Mouse (Mus musculus) intestine, postnatal 0 days (tissue): ENCODE data around the gene Aars2. TPM values are rescaled to one million over a fixed set of nuclear protein-coding genes. Genes with fewer than 3 reads are reported as not detected.

ENCODE experiments used
- ATAC-seq: fragments of 200-750 bp; cut with Nextera tagmentation; 2 replicates; pipeline ENCODE4 v1.8.0; 2017; ENCODE audit warnings: mild to moderate bottlenecking, moderate TSS enrichment, moderate library complexity
- H3K27ac ChIP-seq: fragments of 300-500 bp; sonication (generic); 2 replicates; pipeline ENCODE4 v1.5.1; 2014; ENCODE audit warnings: mild to moderate bottlenecking, low read depth, low read length, moderate library complexity
- H3K27me3 ChIP-seq: fragments of 300-500 bp; sonication (generic); replicated peaks from 2 replicates; pipeline ENCODE4 v1.6.1; 2014; ENCODE audit warnings: low read length, mixed read lengths; ENCODE audit not compliant: control insufficient read depth, insufficient read depth
- H3K36me3 ChIP-seq: fragments of 300-500 bp; sonication (generic); 2 replicates; pipeline ENCODE4 v1.6.1; 2014; ENCODE audit warnings: mild to moderate bottlenecking, moderate library complexity; ENCODE audit not compliant: control insufficient read depth, insufficient read depth
- H3K4me1 ChIP-seq: fragments of 300-500 bp; sonication (generic); replicated peaks from 2 replicates; pipeline ENCODE4 v1.6.1; 2014; ENCODE audit warnings: antibody characterized with exemption, low read length, mixed read lengths; ENCODE audit not compliant: control insufficient read depth, insufficient read depth
- H3K4me2 ChIP-seq: fragments of 300-500 bp; sonication (generic); replicated peaks from 2 replicates; pipeline ENCODE4 v1.6.1; 2014; ENCODE audit warnings: low read depth, mild to moderate bottlenecking, moderate library complexity
- H3K4me3 ChIP-seq: fragments of 300-500 bp; sonication (generic); 2 replicates; pipeline ENCODE4 v1.5.1; 2014; ENCODE audit warnings: low read depth, low read length
- H3K9ac ChIP-seq: fragments of 300-500 bp; sonication (generic); 2 replicates; pipeline ENCODE4 v1.6.1; 2014; ENCODE audit warnings: mild to moderate bottlenecking, low read depth, low read length
- H3K9me3 ChIP-seq: fragments of 300-500 bp; sonication (generic); 2 replicates; pipeline ENCODE4 v1.6.1; 2016; ENCODE audit warnings: mixed run types; ENCODE audit not compliant: control insufficient read depth
- CTCF ChIP-seq: sonication (generic); IDR thresholded peaks from 2 replicates; pipeline ENCODE4 v1.5.1; 2016; ENCODE audit warnings: low read depth, mild to moderate bottlenecking, control low read depth, antibody characterized with exemption, moderate library complexity
- WGBS: fragments of 180-500 bp; shearing (Covaris S2); extraction: QIAGEN DNeasy Blood & Tissue Kit; methylation state at CpG from one replicate; pipeline ENCODE4 v1.1.7; 2014; 5-methylcytosine and 5-hydroxymethylcytosine counted together
- polyA plus RNA-seq: library from polyadenylated mRNA; unstranded; fragments of >200 nt; fragmentation: Nextera tagmentation; extraction: Ambion mirVana; gene quantifications from 2 replicates; pipeline ENCODE4 v1.2.1, GENCODE M21; 2015

The Aars2 gene
- polyA plus RNA-seq, 1 experiment from 2014 or later, result 4.0 TPM

DNA sequence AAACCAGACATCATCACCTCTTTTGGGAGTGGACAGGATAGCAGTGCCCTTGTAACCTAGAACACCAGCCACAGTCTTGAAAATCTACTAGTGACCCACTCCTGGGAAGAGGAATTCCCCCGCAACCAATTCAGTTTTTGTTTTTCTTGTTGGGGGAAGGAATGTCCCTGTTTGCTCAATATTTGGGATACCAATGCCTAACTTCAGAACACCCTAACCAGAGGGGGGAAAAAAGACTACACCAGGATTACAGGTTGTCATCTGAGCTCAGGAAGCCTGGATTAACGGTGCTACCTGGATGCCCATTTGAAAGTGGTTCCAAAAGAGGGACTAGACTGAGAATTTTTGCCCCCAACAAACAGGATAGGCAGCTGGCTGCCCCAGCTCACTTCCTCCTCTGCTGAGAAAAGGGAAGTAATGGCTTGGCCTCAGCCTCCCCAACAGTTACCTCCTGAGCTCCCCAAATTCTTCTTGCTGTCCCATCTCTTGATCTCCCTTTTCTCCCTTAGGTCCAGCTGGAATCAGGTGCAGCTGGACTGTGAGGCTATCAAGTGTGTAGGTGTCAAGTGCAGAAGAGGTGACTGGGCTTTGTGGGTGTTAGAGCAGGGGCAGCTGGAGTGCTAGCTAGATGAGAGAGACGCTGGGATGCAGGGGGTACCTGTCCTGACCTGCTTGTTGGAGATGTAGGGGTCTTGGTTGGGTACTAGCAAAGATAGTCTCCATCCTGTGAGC lies 50.0 kb downstream of the Aars2 start:
- Histone ChIP-seq H3K9me3 (no peaks in the 10 kb centered on the region), H3K27me3 (peaks cover 6% of the 10 kb centered on the region; the same call in 1 of the 2 replicates), H3K27ac (no peak overlapping the region), H3K4me3 (peak overlapping the region; percentile 65), H3K4me1 (peaks cover 3% of the 10 kb centered on the region; the same call in 1 of the 2 replicates), H3K36me3 (peaks cover 9% of the 10 kb centered on the region; the same call in 1 of the 2 replicates), H3K4me2 (peak overlapping the region; percentile 94), H3K9ac (peak overlapping the region; percentile 62; the same call in 1 of the 2 replicates)
- WGBS, result 59% methylated on average over 3 of the region's 3 CpGs
- TF ChIP-seq CTCF, result no peak
- no peak for ATAC-seq

DNA sequence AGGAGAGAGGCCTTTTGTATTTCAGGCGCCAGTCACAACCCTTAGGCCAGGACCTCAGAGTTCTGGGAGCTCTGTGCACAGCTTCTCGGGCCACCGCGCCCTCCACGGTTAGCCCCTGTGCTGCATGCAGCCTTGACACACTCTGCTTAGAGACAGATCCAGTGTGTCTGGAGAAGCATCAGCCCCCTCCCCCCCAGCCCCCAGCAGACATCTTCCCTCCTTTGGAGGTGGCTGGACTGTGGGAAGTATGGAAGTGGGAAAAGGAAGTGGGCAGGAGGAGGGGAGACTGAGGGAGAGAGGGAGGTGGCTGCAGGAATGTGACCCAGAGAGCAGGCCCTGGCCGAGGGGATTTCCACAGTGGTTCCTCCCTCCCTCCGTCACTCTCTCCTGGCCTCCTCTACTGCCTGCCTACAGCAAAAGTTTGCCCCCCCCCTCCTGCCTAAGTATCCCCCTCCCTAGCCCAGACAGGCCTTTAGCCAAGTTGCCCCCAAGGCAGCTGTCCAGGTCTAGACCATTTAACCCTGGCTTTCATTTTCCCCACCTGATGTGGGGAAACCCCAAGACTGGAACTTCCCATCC lies 50.7 kb downstream of the Aars2 start:
- H3K27ac ChIP-seq, result no peak overlapping the region
- 0 out of 2 replicates have a peak, but pooled peaks cover 6% of the 10 kb centered on the region for H3K27me3 ChIP-seq
- peaks cover 3% of the 10 kb centered on the region; the same call in 1 of the 2 replicates for H3K4me1 ChIP-seq
- no peak for TF ChIP-seq CTCF
- H3K36me3 ChIP-seq, result peaks cover 9% of the 10 kb centered on the region; the same call in 1 of the 2 replicates
- ATAC-seq, result no peak
- H3K4me3 ChIP-seq, result no peak overlapping the region
- no peaks in the 10 kb centered on the region for H3K9me3 ChIP-seq
- no peak overlapping the region; the same call in 1 of the 2 replicates for H3K4me2 ChIP-seq
- 64% methylated on average over 7 of the region's 7 CpGs for WGBS
- no peak overlapping the region for H3K9ac ChIP-seq

DNA sequence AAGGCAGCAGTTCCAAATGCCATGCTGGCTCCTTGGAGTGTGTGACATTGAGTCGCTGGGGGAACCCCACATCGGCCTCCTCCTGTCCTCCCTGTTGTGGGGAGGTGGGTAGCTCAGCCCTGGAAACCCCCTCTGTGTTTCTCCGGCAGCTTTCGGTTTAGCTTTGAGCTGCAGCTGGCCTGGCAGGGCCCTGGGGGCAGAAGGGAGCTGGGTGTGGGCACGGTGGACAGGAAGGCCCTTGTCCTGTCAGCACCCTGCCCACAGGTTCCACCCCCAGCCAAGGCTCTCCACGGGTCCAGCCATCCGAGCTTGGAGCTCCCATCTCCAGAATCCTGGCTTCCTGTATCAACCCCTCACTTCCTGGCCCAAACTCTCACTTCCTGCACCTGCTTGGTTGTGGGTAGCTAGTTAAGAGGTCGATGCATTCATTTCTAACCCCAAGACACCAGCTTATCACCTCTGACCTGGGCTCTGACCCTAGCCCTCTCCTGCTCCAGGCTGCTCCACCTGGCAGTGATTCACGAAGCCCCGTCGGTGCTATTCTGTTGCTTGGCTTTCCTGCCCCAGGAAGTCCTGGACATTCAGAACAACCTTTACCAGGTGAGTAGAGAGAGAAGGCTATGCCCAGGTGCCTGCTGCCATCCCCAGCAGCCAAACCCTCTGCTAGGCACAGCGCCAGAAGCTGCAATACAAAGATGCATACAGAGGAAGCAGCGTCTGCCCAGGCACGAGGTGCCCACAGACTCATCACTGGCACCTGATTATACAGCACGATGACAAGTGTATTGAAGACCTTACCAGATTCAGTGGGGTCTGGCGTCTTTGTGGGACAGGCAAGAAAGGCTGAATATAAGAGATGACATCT lies 51.6 kb downstream of the Aars2 start:
- ATAC-seq, result no peak
- H3K27me3 ChIP-seq, result no peaks in the 10 kb centered on the region
- no peak overlapping the region for H3K4me3 ChIP-seq
- H3K27ac ChIP-seq, result no peak overlapping the region
- no peaks in the 10 kb centered on the region for H3K9me3 ChIP-seq
- H3K4me1 ChIP-seq, result peaks cover 3% of the 10 kb centered on the region; the same call in 1 of the 2 replicates
- TF ChIP-seq CTCF, result no peak
- no peak overlapping the region for H3K9ac ChIP-seq
- peaks cover 9% of the 10 kb centered on the region; the same call in 1 of the 2 replicates for H3K36me3 ChIP-seq
- 76% methylated on average over 15 of the region's 16 CpGs for WGBS
- no peak overlapping the region for H3K4me2 ChIP-seq

DNA sequence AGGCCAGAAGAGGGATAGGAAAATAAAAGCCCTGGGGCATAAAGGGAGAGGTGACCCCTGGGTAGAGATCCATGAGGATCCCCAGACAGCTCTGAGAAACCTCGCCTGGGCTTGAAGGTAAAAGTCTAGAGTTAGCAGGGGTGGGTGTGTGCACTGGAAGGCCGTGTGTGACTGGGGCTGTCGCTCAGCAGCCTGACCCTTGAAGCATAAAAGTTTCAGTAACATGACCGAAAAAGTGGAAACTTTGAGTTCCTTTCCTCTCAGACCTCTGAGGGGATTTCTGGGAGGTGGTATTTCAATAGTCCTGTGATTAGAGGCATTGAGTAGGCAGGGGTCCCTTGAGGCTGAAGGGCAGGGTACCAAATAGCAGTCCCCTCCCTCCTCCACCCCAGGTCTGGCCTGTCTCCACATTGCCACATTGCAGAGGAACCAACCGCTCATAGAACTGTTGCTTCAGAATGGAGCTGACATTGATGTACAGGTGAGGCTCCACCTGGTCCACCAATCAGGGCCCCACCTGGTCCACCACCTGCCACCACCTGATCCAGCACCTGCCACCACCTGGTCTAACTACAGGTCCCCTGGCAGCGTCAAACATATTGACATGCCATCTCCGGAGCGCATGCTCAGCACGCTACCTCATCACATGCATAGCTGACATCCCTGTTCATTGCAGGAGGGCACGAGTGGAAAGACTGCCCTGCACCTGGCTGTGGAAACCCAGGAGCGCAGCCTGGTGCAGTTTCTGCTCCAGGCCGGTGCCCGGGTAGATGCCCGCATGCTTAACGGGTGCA lies 53.3 kb downstream of the Aars2 start:
- TF ChIP-seq CTCF, result no peak
- peaks cover 3% of the 10 kb centered on the region; the same call in 1 of the 2 replicates for H3K4me1 ChIP-seq
- no peak for ATAC-seq
- 87% methylated on average over 15 of the region's 15 CpGs for WGBS
- no peak overlapping the region for H3K4me3 ChIP-seq
- peaks cover 9% of the 10 kb centered on the region; the same call in 1 of the 2 replicates for H3K36me3 ChIP-seq
- no peak overlapping the region for H3K27ac ChIP-seq
- no peak overlapping the region for H3K4me2 ChIP-seq
- H3K9ac ChIP-seq, result no peak overlapping the region
- H3K9me3 ChIP-seq, result no peaks in the 10 kb centered on the region
- no peaks in the 10 kb centered on the region for H3K27me3 ChIP-seq

DNA sequence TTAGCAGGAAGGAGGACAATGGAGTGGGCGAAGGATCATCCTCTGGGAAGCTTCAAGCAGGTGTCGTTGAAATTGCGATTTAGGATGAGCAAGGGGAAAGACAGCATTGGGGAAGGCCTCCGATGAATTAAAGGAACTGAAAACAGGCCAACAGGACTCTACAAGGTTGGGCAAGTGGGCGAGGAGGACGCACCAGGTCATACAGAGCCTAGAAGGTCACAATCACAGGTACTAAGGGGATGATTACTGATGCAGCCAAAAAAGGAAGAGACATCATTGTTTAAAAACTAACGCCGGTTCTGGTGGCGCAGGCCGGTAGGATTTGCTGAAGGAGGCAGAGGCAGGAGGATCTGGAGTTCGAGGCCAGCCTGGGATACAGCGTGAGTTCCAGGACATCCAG lies 56.6 kb downstream of the Aars2 start:
- no peaks in the 10 kb centered on the region for H3K9me3 ChIP-seq
- H3K4me2 ChIP-seq, result no peak overlapping the region
- no peak overlapping the region for H3K27ac ChIP-seq
- no peaks in the 10 kb centered on the region for H3K4me1 ChIP-seq
- H3K9ac ChIP-seq, result no peak overlapping the region
- H3K36me3 ChIP-seq, result peaks cover 29% of the 10 kb centered on the region
- H3K4me3 ChIP-seq, result no peak overlapping the region
- TF ChIP-seq CTCF, result no peak
- no peaks in the 10 kb centered on the region for H3K27me3 ChIP-seq
- ATAC-seq, result no peak
- WGBS, result 71% methylated on average over 12 of the region's 12 CpGs
